Mouse (Mus musculus): Measurements from ENCODE around the gene 5730596B20Rik. TPM values are rescaled to one million over a fixed set of nuclear protein-coding genes. Genes with fewer than 3 reads are reported as not detected.

Gene 5730596B20Rik
- polyA plus RNA-seq, 1 experiment: 0.07 TPM

- H3K4me3 ChIP-seq (ENCODE audit: insufficient read depth, poor library complexity, severe bottlenecking): no peak overlapping the region
- TF ChIP-seq MAX (IDR thresholded peaks at IDR 0.05): no peak
- no peaks in the 10 kb centered on the region for H3K27me3 ChIP-seq (ENCODE audit: control insufficient read depth, insufficient read depth, insufficient read length)
- no peak overlapping the region for H3ac ChIP-seq (ENCODE audit: control insufficient read depth, insufficient read length, low read depth)
- H3K79me2 ChIP-seq (ENCODE audit: control insufficient read depth, insufficient read depth): no peaks in the 10 kb centered on the region
- H3K79me3 ChIP-seq (ENCODE audit: low read depth): no peaks in the 10 kb centered on the region
- no peaks in the 10 kb centered on the region for H3K36me3 ChIP-seq (ENCODE audit: control insufficient read depth, insufficient read depth)
These were observed 6.2 kb downstream of the 5730596B20Rik start for GRCm38 (mm10) chr6:52183311-52184080.

GRCm38 (mm10) chr6:52184668-52185067, 7.4 kb downstream of the 5730596B20Rik start:
- Histone ChIP-seq H3K27me3 (ENCODE audit: control insufficient read depth, insufficient read depth, insufficient read length) (no peaks in the 10 kb centered on the region), H3K36me3 (ENCODE audit: control insufficient read depth, insufficient read depth) (no peaks in the 10 kb centered on the region), H3ac (ENCODE audit: control insufficient read depth, insufficient read length, low read depth) (no peak overlapping the region), H3K79me2 (ENCODE audit: control insufficient read depth, insufficient read depth) (no peaks in the 10 kb centered on the region), H3K79me3 (ENCODE audit: low read depth) (no peaks in the 10 kb centered on the region), H3K4me3 (ENCODE audit: insufficient read depth, poor library complexity, severe bottlenecking) (no peak overlapping the region)
- TF ChIP-seq CEBPB (IDR thresholded peaks at IDR 0.05; ENCODE audit: low read depth): no peak
- TF ChIP-seq CTCF (IDR thresholded peaks at IDR 0.05; ENCODE audit: control insufficient read depth, insufficient read depth, insufficient read length): no peak
- TF ChIP-seq MYOG (IDR thresholded peaks at IDR 0.05; ENCODE audit: control insufficient read depth, extremely low read depth, insufficient read length): no peak
- no peak for TF ChIP-seq MYOD1 (IDR thresholded peaks at IDR 0.05; ENCODE audit: control insufficient read depth, insufficient read length, low read depth)
- no peak for TF ChIP-seq MAX (IDR thresholded peaks at IDR 0.05)
- no peak for TF ChIP-seq FOSL1 (IDR thresholded peaks at IDR 0.05; ENCODE audit: insufficient read depth, low read length, poor library complexity, severe bottlenecking)
- no peak for TF ChIP-seq USF1 (IDR thresholded peaks at IDR 0.05; ENCODE audit: low read depth)

GRCm38 (mm10) chr6:52185222-52185621, 7.9 kb downstream of the 5730596B20Rik start:
- Histone ChIP-seq H3K36me3 (ENCODE audit: control insufficient read depth, insufficient read depth) (no peaks in the 10 kb centered on the region), H3K27me3 (ENCODE audit: control insufficient read depth, insufficient read depth, insufficient read length) (no peaks in the 10 kb centered on the region), H3K79me3 (ENCODE audit: low read depth) (no peaks in the 10 kb centered on the region), H3K4me3 (ENCODE audit: insufficient read depth, poor library complexity, severe bottlenecking) (no peak overlapping the region), H3K79me2 (ENCODE audit: control insufficient read depth, insufficient read depth) (no peaks in the 10 kb centered on the region), H3ac (ENCODE audit: control insufficient read depth, insufficient read length, low read depth) (no peak overlapping the region)
- TF ChIP-seq CTCF (IDR thresholded peaks at IDR 0.05; ENCODE audit: control insufficient read depth, insufficient read depth, insufficient read length): no peak
- TF ChIP-seq FOSL1 (IDR thresholded peaks at IDR 0.05; ENCODE audit: insufficient read depth, low read length, poor library complexity, severe bottlenecking): no peak
- TF ChIP-seq CEBPB (IDR thresholded peaks at IDR 0.05; ENCODE audit: low read depth): no peak
- no peak for TF ChIP-seq MAX (IDR thresholded peaks at IDR 0.05)
- no peak for TF ChIP-seq USF1 (IDR thresholded peaks at IDR 0.05; ENCODE audit: low read depth)
- TF ChIP-seq MYOG (IDR thresholded peaks at IDR 0.05; ENCODE audit: control insufficient read depth, extremely low read depth, insufficient read length): no peak
- no peak for TF ChIP-seq MYOD1 (IDR thresholded peaks at IDR 0.05; ENCODE audit: control insufficient read depth, insufficient read length, low read depth)

- Histone ChIP-seq H3K4me3 (ENCODE audit: insufficient read depth, poor library complexity, severe bottlenecking) (no peak overlapping the region), H3K79me3 (ENCODE audit: low read depth) (no peaks in the 10 kb centered on the region), H3K79me2 (ENCODE audit: control insufficient read depth, insufficient read depth) (no peaks in the 10 kb centered on the region), H3K36me3 (ENCODE audit: control insufficient read depth, insufficient read depth) (no peaks in the 10 kb centered on the region), H3K27me3 (ENCODE audit: control insufficient read depth, insufficient read depth, insufficient read length) (no peaks in the 10 kb centered on the region), H3ac (ENCODE audit: control insufficient read depth, insufficient read length, low read depth) (no peak overlapping the region)
- TF ChIP-seq MYOD1 (IDR thresholded peaks at IDR 0.05; ENCODE audit: control insufficient read depth, insufficient read length, low read depth) (no peak), MAX (IDR thresholded peaks at IDR 0.05) (no peak), FOSL1 (IDR thresholded peaks at IDR 0.05; ENCODE audit: insufficient read depth, low read length, poor library complexity, severe bottlenecking) (no peak)
These were observed 8.5 kb downstream of the 5730596B20Rik start for GRCm38 (mm10) chr6:52185834-52186233.

GRCm38 (mm10) chr6:52186500-52186899, 9.2 kb downstream of the 5730596B20Rik start:
- H3K79me3 ChIP-seq (ENCODE audit: low read depth): no peaks in the 10 kb centered on the region
- no peaks in the 10 kb centered on the region for H3K27me3 ChIP-seq (ENCODE audit: control insufficient read depth, insufficient read depth, insufficient read length)
- H3ac ChIP-seq (ENCODE audit: control insufficient read depth, insufficient read length, low read depth): no peak overlapping the region
- H3K36me3 ChIP-seq (ENCODE audit: control insufficient read depth, insufficient read depth): no peaks in the 10 kb centered on the region
- no peaks in the 10 kb centered on the region for H3K79me2 ChIP-seq (ENCODE audit: control insufficient read depth, insufficient read depth)
- no peak overlapping the region for H3K4me3 ChIP-seq (ENCODE audit: insufficient read depth, poor library complexity, severe bottlenecking)
- TF ChIP-seq MYOG (IDR thresholded peaks at IDR 0.05; ENCODE audit: control insufficient read depth, extremely low read depth, insufficient read length): no peak
- TF ChIP-seq MAX (IDR thresholded peaks at IDR 0.05): no peak
- no peak for TF ChIP-seq CEBPB (IDR thresholded peaks at IDR 0.05; ENCODE audit: low read depth)

- H3K27me3 ChIP-seq (ENCODE audit: control insufficient read depth, insufficient read depth, insufficient read length): no peaks in the 10 kb centered on the region
- no peak overlapping the region for H3K4me3 ChIP-seq (ENCODE audit: insufficient read depth, poor library complexity, severe bottlenecking)
- no peak for TF ChIP-seq MAX (IDR thresholded peaks at IDR 0.05)
- no peaks in the 10 kb centered on the region for H3K79me2 ChIP-seq (ENCODE audit: control insufficient read depth, insufficient read depth)
- no peaks in the 10 kb centered on the region for H3K36me3 ChIP-seq (ENCODE audit: control insufficient read depth, insufficient read depth)
- no peak overlapping the region for H3ac ChIP-seq (ENCODE audit: control insufficient read depth, insufficient read length, low read depth)
- H3K79me3 ChIP-seq (ENCODE audit: low read depth): no peaks in the 10 kb centered on the region
These were observed 11.9 kb downstream of the 5730596B20Rik start for GRCm38 (mm10) chr6:52189172-52189591.
